Mouse (Mus musculus): Measurements from ENCODE around the gene 5031439G07Rik. TPM values are rescaled to one million over a fixed set of nuclear protein-coding genes. Genes with fewer than 3 reads are reported as not detected.

5031439G07Rik gene
- polyA plus RNA-seq, 1 experiment from 2014 or later: 22.1 TPM

- no peaks in the 10 kb centered on the region for H3K36me3 ChIP-seq
- peak overlapping the region; percentile 63 for H3K27ac ChIP-seq (replicated peaks)
- no peak overlapping the region for H3K9ac ChIP-seq (replicated peaks)
- peak; percentile 35; the same call in 1 of the 2 replicates for ATAC-seq (replicated peaks)
- peaks cover 24% of the 10 kb centered on the region for H3K4me1 ChIP-seq
- H3K9me3 ChIP-seq: no peaks in the 10 kb centered on the region
- WGBS: 62% methylated on average over 7 of the region's 7 CpGs
- no peak overlapping the region for H3K4me3 ChIP-seq
- no peaks in the 10 kb centered on the region for H3K27me3 ChIP-seq
- H3K4me2 ChIP-seq (replicated peaks): no peak overlapping the region
These were observed 22.6 kb downstream of the 5031439G07Rik start for GRCm38 (mm10) chr15:84965575-84966360.

- H3K27me3 ChIP-seq: no peaks in the 10 kb centered on the region
- H3K36me3 ChIP-seq: no peaks in the 10 kb centered on the region
- ATAC-seq (replicated peaks): no peak
- H3K4me3 ChIP-seq: no peak overlapping the region
- WGBS: 82% methylated on average over 5 of the region's 5 CpGs
- no peak overlapping the region for H3K9ac ChIP-seq (replicated peaks)
- H3K4me2 ChIP-seq (replicated peaks): no peak overlapping the region
- H3K4me1 ChIP-seq: peaks cover 28% of the 10 kb centered on the region
- H3K27ac ChIP-seq (replicated peaks): no peak overlapping the region
- H3K9me3 ChIP-seq: no peaks in the 10 kb centered on the region
These were observed 23.6 kb downstream of the 5031439G07Rik start for GRCm38 (mm10) chr15:84964771-84965170.

- no peak overlapping the region for H3K9ac ChIP-seq (replicated peaks)
- 88% methylated on average over 2 of the region's 2 CpGs for WGBS
- H3K27ac ChIP-seq (replicated peaks): no peak overlapping the region
- no peaks in the 10 kb centered on the region for H3K27me3 ChIP-seq
- peaks cover 48% of the 10 kb centered on the region for H3K4me1 ChIP-seq
- ATAC-seq (replicated peaks): no peak
- H3K36me3 ChIP-seq: no peaks in the 10 kb centered on the region
- H3K4me3 ChIP-seq: no peak overlapping the region
- H3K4me2 ChIP-seq (replicated peaks): no peak overlapping the region
- no peaks in the 10 kb centered on the region for H3K9me3 ChIP-seq
These were observed 25.8 kb downstream of the 5031439G07Rik start for GRCm38 (mm10) chr15:84962518-84962917.

GRCm38 (mm10) chr15:84960692-84961091 lies 27.7 kb downstream of the 5031439G07Rik start:
- Histone ChIP-seq H3K9me3 (no peaks in the 10 kb centered on the region), H3K4me2 (replicated peaks) (no peak overlapping the region; the same call in 1 of the 2 replicates), H3K4me1 (peaks cover 40% of the 10 kb centered on the region), H3K27me3 (no peaks in the 10 kb centered on the region), H3K4me3 (no peak overlapping the region), H3K27ac (replicated peaks) (peak overlapping the region; percentile 36; the same call in 1 of the 2 replicates), H3K9ac (replicated peaks) (0 out of 2 replicates have a peak overlapping the region, but pooled peaks have one; percentile 4), H3K36me3 (0 out of 2 replicates have a peak, but pooled peaks cover 5% of the 10 kb centered on the region)
- ATAC-seq (replicated peaks): no peak
- WGBS: 26% methylated on average over 8 of the region's 8 CpGs

- no peak overlapping the region for H3K27ac ChIP-seq (replicated peaks)
- ATAC-seq (replicated peaks): no peak
- no peak overlapping the region for H3K4me3 ChIP-seq
- 0 out of 2 replicates have a peak, but pooled peaks cover 13% of the 10 kb centered on the region for H3K36me3 ChIP-seq
- H3K9ac ChIP-seq (replicated peaks): no peak overlapping the region
- H3K9me3 ChIP-seq: no peaks in the 10 kb centered on the region
- H3K27me3 ChIP-seq: no peaks in the 10 kb centered on the region
- peaks cover 33% of the 10 kb centered on the region for H3K4me1 ChIP-seq
- H3K4me2 ChIP-seq (replicated peaks): no peak overlapping the region
- 90% methylated on average over 6 of the region's 6 CpGs for WGBS
These were observed 28.5 kb downstream of the 5031439G07Rik start for GRCm38 (mm10) chr15:84959891-84960290.

GRCm38 (mm10) chr15:84958331-84958730 lies 30.0 kb downstream of the 5031439G07Rik start:
- WGBS: 91% methylated on average over 3 of the region's 3 CpGs
- ATAC-seq (replicated peaks): no peak
- H3K36me3 ChIP-seq: peaks cover 26% of the 10 kb centered on the region
- H3K4me2 ChIP-seq (replicated peaks): no peak overlapping the region
- H3K4me1 ChIP-seq: peaks cover 33% of the 10 kb centered on the region
- H3K9ac ChIP-seq (replicated peaks): no peak overlapping the region
- H3K4me3 ChIP-seq: no peak overlapping the region
- no peaks in the 10 kb centered on the region for H3K9me3 ChIP-seq
- no peaks in the 10 kb centered on the region for H3K27me3 ChIP-seq
- H3K27ac ChIP-seq (replicated peaks): peak overlapping the region; percentile 28; the same call in 1 of the 2 replicates

GRCm38 (mm10) chr15:84957851-84958250 lies 30.5 kb downstream of the 5031439G07Rik start:
- peaks cover 31% of the 10 kb centered on the region for H3K36me3 ChIP-seq
- no peaks in the 10 kb centered on the region for H3K9me3 ChIP-seq
- peak overlapping the region; percentile 28 for H3K27ac ChIP-seq (replicated peaks)
- H3K4me2 ChIP-seq (replicated peaks): no peak overlapping the region
- no peaks in the 10 kb centered on the region for H3K27me3 ChIP-seq
- no peak overlapping the region for H3K9ac ChIP-seq (replicated peaks)
- no peak overlapping the region for H3K4me3 ChIP-seq
- peaks cover 33% of the 10 kb centered on the region for H3K4me1 ChIP-seq
- WGBS: 17% methylated on average over 3 of the region's 3 CpGs
- ATAC-seq (replicated peaks): peak; percentile 62; the same call in 1 of the 2 replicates

- Histone ChIP-seq H3K9ac (replicated peaks) (no peak overlapping the region), H3K9me3 (no peaks in the 10 kb centered on the region), H3K36me3 (peaks cover 65% of the 10 kb centered on the region)
These were observed 35.1 kb downstream of the 5031439G07Rik start for GRCm38 (mm10) chr15:84953259-84953658.

GRCm38 (mm10) chr15:84950053-84950452 lies 38.3 kb downstream of the 5031439G07Rik start:
- 97% methylated on average over 4 of the region's 4 CpGs for WGBS
- no peaks in the 10 kb centered on the region for H3K27me3 ChIP-seq
- H3K9me3 ChIP-seq: no peaks in the 10 kb centered on the region
- no peak for ATAC-seq (replicated peaks)
- no peaks in the 10 kb centered on the region for H3K4me1 ChIP-seq
- H3K27ac ChIP-seq (replicated peaks): no peak overlapping the region
- peaks cover 60% of the 10 kb centered on the region for H3K36me3 ChIP-seq
- H3K9ac ChIP-seq (replicated peaks): no peak overlapping the region
- H3K4me3 ChIP-seq: no peak overlapping the region
- H3K4me2 ChIP-seq (replicated peaks): no peak overlapping the region

More at GRCm38 (mm10) chr15:84953259-84953658, 35.1 kb downstream of the 5031439G07Rik start:
- H3K27ac ChIP-seq (replicated peaks): no peak overlapping the region
- WGBS: 95% methylated on average over 11 of the region's 11 CpGs
- ATAC-seq (replicated peaks): no peak
- no peak overlapping the region for H3K4me2 ChIP-seq (replicated peaks)
- H3K27me3 ChIP-seq: no peaks in the 10 kb centered on the region
- H3K4me1 ChIP-seq: peaks cover 10% of the 10 kb centered on the region
- no peak overlapping the region for H3K4me3 ChIP-seq

GRCm38 (mm10) chr15:84948990-84949389 lies 39.4 kb downstream of the 5031439G07Rik start:
- Histone ChIP-seq H3K4me2 (replicated peaks) (no peak overlapping the region), H3K27ac (replicated peaks) (no peak overlapping the region), H3K9ac (replicated peaks) (no peak overlapping the region), H3K9me3 (no peaks in the 10 kb centered on the region), H3K4me3 (no peak overlapping the region), H3K4me1 (no peaks in the 10 kb centered on the region), H3K36me3 (peaks cover 52% of the 10 kb centered on the region), H3K27me3 (no peaks in the 10 kb centered on the region)
- no peak for ATAC-seq (replicated peaks)
- 82% methylated on average over 14 of the region's 14 CpGs for WGBS

- no peak overlapping the region for H3K4me2 ChIP-seq (replicated peaks)
- H3K27ac ChIP-seq (replicated peaks): no peak overlapping the region
- WGBS: 84% methylated on average over 5 of the region's 5 CpGs
- no peak for ATAC-seq (replicated peaks)
- H3K4me1 ChIP-seq: no peaks in the 10 kb centered on the region
- no peaks in the 10 kb centered on the region for H3K9me3 ChIP-seq
- no peaks in the 10 kb centered on the region for H3K27me3 ChIP-seq
- no peak overlapping the region for H3K4me3 ChIP-seq
- no peak overlapping the region for H3K9ac ChIP-seq (replicated peaks)
- H3K36me3 ChIP-seq: peaks cover 42% of the 10 kb centered on the region
These were observed 44.0 kb downstream of the 5031439G07Rik start for GRCm38 (mm10) chr15:84944319-84944718.

- Histone ChIP-seq H3K4me1 (no peaks in the 10 kb centered on the region), H3K4me2 (replicated peaks) (no peak overlapping the region), H3K4me3 (no peak overlapping the region), H3K9me3 (no peaks in the 10 kb centered on the region), H3K27ac (replicated peaks) (no peak overlapping the region; the same call in 1 of the 2 replicates), H3K9ac (replicated peaks) (no peak overlapping the region), H3K27me3 (no peaks in the 10 kb centered on the region), H3K36me3 (peaks cover 43% of the 10 kb centered on the region)
- peak; percentile 71; the same call in 1 of the 2 replicates for ATAC-seq (replicated peaks)
- WGBS: 58% methylated on average over 11 of the region's 11 CpGs
These were observed 45.6 kb downstream of the 5031439G07Rik start for GRCm38 (mm10) chr15:84942647-84943285.

Measured in forebrain, embryonic 15.5 days (tissue).